Mouse (Mus musculus) cerebellum, adult 18-20 months (tissue): ENCODE results near the gene Dcxr.
"Not testable (repeated sequence)": the region's sequence is repeated elsewhere in the genome, so short reads cannot be mapped to it uniquely, and the experiment has no call there.

Experiments used
- DNase-seq, 2 experiments: peaks; one replicate each; pipeline ENCODE4 v3.0.0; 2021

Gene Dcxr

DNA sequence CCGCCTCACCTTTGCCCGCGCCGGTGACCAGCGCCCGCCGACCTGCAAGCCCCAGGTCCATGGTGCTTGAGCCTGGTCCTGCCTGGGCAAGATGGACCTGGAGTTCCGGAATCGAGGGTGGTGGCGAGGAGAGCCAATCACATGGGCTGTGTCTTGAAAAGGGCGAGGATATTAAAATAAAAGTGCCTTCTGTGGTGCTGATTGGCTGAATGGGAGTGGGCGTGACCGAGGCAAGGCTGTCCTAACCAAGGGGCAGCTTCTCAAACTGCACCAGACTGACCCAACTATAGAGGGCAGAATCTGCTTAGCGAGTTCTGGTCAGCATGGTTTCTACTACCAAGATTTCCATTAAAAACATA is at the start of gene Dcxr:
Gene Dcxr, minus strand, starts transcription at position 113 of the 359 bp plus-strand sequence.
- peak; percentile 79 to 91 for DNase-seq

DNA sequence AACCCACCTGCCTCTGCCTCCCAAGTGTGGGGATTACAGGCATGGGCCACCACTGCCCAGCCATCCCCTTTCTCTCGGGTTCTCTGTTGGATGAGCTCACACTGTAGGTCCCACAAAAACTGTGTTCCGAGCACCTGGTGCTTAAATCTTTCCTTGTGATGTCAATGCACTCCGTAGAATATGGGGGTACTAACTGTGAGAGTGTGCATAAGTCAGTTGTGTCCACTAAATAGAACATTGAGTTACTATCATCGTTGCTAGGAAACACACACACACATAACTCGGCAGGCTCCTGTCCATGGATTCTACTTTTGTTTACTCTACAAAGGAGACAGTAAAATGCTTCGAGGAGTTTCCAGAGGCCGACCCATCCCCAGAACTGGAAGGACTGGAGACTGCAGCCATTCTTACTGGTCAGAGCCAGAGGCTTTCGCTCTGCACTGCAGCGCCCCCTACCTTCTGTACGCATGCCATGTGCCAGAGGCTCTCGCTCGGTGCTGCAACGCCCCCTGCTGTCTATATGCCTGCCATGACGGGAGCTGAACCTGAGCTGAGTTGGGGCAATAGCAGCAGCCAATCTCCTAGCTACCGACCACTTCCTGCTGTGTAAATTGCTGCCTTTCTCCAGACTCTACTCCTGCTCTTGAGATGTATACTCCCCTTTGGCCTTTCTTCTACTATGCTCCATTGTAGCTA is 48.8 kb upstream of the Dcxr start:
- DNase-seq = peak; percentile 94 to 98

DNA sequence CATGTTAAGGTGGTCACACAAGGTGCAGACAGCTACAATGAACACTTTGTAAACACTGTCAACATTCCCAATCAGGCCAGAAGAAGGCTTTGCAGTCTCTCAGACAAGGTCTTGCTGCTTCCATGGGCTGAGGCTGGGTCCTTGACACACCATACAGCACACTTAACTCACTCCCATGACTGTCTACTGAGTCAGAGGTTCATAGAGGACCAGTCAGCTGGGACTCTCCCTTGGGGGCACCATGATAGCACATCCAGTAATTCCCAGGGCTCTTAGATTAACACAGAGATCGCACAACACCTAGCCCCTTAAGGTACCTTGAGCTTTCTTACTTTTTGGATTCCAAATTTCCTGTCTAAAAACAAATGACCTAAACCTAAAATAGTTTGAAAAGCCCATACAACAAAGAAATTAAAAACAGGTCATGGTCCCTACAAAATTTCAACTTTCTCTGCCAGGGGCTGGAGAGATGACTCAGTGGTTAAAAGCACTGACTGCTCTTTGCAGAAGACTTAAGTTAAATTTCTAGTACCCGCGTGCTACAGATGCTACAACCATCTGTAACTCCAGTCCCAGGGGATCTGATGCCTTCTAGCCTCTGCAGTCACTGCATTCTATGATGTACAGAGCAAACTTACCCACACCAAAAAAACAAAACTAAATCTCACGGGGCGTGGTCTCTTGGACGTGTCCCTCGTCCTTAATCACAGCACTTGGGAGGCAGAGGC is 46.5 kb upstream of the Dcxr start:
- DNase-seq = no peak

GRCm38 (mm10) chr11:120772749-120773148 is 45.7 kb upstream of the Dcxr start:
- DNase-seq = no peak

DNA sequence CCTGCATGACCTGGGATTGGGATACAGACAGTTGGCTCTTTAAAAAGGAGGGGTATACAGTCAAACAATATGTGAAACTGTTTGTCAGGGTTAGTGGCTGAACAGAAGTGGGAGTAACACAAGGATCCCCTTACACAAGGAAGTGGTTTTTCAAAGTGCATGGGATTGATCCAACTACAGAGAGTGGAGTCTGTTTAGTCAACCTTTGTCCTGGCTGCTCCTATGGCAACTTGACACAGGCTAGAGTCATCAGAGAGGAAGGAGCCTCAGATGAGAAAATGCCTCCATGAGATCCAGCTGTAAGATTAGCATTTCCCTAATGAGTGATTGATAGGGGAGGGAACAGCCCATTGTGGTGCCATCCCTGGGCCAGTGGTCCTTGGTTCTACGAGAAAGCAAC is 41.1 kb upstream of the Dcxr start:
- no peak for DNase-seq

DNA sequence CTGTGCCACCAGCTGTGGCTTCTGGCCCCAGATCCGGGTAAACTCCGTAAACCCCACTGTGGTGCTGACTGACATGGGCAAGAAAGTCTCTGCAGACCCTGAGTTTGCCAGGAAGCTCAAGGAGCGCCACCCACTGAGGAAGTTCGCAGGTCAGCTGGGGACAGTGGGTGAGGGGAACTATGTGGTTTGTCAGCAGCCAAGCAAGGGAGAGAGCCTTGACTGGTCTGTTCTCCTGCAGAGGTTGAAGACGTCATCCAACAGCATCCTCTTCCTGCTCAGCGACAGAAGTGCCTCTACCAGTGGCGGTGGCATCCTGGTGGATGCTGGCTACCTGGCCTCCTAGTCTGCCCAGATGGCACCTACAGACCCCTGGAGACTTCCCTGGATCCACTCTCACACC is 39.9 kb upstream of the Dcxr start:
- not testable (repeated sequence) for DNase-seq

DNA sequence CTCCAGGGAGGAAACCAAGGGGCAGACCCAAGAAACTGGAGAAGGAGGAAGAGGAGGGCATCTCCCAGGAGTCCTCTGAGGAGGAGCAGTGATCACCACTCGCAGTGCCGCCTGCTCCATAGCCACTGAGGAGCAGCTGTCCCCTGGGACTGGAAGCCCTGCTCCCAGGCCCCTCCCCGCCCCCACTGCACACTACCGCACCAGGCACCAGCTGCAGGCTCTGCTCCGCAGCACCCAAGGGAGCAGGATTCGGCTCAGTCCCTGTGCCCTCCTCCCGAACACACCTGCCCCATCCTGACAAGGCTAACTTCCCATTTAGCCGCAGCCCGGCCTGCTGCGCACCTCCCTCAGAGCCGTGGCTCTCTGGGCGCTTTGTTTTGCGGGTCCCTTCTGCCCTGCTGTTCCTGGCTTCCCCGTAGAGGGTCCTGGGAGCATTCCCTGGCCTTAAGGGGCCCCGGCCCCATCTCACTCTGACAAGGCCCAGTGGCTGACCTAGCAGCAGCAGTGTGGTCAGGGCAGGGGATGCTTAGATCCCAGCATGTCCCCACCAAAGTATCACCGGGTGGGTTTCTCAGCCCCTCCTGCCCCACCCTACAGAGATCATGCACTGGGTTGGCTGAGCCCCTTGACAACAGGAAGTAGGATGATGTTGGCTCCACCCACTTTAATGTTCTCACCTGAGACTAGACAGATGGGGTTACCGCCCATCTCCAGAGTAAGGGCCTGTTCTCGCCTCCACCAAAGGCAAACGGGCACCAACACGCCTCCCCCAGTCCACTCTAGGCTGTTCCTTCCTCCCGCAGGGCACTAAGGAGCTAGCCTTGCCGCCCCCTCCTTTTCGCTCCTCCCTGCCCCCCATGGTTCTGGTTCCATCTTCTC is 36.3 kb upstream of the Dcxr start:
- not testable (repeated sequence) for DNase-seq

GRCm38 (mm10) chr11:120762672-120763041 is 35.6 kb upstream of the Dcxr start, which contains the start of gene Hmga1b:
Gene Hmga1b, plus strand, starts transcription at chr11:120762794.
- not testable (repeated sequence) for DNase-seq

DNA sequence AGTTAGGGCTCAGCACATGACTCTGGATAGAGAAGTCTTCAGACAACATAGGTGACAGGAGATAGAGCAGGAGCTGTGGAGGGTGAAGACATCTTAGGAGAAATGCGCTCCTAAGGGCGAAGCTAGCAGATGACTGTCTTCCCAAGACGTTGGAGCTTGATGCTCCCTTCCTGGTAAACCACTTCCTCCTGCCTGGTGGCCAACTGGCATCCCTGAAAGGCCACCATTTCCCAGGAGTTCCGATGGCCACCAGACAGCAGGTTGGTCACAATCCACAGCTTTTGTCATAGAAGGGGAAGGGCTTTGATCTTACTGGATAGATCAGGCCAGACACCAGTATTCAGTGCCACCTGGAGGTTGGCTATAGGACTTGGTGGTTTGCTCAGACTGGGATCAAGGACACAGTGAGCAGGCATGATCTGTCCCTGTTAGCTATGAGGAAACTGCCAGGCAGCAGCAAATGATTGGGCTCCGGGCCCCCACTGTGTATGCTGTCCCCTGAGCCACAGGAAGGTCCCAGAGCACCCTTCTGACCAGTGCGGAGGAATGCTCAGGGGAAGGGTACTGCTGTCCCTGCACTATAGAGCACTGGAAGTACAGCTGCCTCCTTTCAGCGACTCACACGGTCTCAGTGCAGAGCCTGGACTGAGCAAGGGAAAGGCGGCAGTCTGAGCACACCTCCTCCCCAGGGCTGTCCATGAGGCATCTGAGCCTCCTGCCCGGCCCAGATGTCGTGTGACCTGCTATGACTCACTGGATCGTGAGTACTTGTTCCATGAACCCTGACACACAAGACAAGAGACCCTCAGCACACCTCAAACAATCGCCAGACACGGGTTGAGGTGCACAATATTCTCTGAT is 35.0 kb upstream of the Dcxr start:
- no peak for DNase-seq

DNA sequence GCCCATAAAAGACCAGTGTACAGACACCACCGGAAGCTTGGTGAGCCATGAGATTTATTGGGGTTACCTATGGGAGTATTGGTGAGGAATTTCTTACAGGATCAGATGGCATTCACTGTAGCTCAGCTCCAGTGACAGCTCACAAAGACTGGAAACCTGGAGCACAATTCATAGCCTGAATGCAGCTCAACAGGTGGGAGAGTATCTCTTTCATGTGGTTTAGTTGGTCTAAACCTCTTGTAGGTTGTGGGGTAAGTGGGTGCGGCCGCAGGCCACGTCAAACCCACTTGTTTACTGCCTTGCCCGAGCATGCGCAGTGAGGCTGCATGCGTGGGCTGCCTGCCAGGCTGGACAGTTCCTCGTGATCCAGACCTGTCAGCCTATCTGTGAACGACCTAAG is 33.2 kb upstream of the Dcxr start:
- no peak for DNase-seq

DNA sequence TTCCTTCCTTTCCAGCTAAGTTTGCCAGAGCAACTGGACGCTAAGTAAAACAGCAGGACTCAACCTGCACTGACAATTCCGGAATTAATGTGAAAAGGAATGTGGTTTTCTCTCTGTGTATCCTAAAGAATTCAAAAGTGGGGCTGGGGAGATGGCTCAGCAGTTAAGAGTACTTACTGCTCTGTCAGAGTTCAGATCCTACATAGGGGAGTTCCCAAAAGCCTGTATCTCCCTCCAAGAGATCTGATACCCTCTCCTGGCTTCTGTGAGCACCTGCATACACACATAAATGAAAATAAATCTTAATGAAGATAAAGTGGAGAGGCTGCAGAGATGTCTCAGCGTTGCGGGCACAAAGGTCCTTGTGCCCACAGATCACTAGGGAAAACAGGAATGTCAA is 24.5 kb upstream of the Dcxr start:
- no peak for DNase-seq

DNA sequence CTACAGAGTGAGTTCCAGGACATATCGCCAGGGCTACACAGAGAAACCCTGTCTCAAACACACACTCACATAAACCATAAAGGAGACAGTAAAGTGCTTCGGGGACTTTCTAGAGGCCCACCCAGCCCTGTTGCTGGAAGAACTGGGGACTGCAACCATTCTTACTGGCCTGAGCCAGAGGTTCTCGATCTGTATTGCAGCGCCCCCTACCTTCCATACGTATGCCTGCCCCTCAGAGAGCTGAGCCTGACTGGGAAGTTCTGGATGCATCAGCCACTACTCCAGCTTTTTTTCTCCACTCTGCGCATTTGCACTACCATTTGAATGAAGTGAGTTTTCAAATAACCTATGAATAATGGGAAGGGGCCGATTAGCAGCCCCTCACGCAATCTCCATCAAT is 22.3 kb upstream of the Dcxr start:
- peak in 1 of 2 experiments; percentile 19 for DNase-seq

- no peak for DNase-seq
Observed at GRCm38 (mm10) chr11:120747974-120748373, 20.9 kb upstream of the Dcxr start.

DNA sequence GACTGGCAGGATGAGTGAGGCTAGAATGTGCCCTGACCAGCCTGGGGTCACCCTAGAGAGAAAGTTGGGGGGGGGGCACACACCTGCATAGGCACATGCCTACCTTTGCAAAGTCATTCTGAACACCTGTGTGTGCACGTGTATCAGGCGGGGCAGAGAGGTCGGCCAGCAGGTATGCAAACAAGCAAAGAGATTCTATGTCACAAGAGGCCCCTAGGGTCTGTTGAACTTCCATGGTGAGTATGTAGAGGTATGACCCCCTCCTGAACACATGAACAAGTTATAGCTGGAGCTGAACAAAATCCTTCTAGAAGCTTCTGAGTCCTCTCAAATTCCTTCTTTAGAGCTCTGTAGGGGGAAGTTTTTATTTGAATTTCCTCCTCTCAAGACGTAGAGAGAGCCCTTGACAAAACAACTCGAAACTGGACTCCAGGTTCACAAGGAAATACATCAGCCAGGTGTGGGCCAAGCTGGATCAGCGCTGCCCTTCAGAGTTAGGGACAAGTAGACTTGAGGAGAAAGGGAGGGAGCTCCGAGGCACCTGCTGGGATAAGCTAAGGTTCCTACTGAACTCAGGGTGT is 17.1 kb upstream of the Dcxr start:
- no peak for DNase-seq

- no peak for DNase-seq
Observed at GRCm38 (mm10) chr11:120740981-120741380, 13.9 kb upstream of the Dcxr start.

DNA sequence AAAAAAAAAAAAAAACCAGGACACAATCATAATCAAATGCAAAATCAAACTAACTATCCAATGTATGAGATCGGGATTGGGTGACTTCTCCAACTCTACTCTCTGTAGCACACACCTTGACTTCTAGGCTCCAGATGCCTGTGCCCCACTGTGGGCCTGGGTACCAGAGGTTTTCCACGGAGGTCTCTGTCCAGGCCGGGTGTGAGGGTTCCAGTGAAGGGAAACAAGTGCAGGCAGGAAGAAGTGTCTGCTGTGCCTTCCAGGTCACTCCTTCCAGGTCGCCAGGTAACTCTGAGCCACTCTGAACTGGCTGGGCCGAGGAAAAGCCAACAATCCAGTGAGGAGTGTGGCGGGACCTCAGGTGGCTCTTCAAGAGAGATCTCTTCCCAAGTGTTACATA is 9.3 kb upstream of the Dcxr start:
- DNase-seq = no peak

DNA sequence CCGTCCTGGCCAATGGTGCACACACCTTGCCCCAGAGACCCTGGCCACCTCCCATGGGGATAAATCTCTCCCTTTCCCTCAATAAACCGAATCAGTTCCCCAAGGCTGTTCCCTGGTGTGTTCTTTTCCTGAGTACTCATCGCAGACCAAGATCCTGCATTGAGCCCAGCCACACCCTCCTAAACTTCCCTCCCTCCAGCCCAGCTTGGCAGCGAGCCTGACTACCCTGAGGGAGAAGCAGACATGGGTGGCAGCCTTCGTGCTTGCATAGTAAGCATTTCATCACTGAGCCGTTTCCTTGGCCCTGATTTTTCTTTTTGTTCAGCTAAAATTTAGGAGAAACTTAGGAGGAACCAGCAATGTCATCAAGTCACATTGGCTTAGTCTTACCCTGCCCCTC is 6.4 kb upstream of the Dcxr start:
- no peak for DNase-seq

GRCm38 (mm10) chr11:120731858-120732680 is 5.0 kb upstream of the Dcxr start, which contains the start of gene Cbr2:
Gene Cbr2, minus strand, starts transcription at chr11:120732114.
- DNase-seq = no peak

DNA sequence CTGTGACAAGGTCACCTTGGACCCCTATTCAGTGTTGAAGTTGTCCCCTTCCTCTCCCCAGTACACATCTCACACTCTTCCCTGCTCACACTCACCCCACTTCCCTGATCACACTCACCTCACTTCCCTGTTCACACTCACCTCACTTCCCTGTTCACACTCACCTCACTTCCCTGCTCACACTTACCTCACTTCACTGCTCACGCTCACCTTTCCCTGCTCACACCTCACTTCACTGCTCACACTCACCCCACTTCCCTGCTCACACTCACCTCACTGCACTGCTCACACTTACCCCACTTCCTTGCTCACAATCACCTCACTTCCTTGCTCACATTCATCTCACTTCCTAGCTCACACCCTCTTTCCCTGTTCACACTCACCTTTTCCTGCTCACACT is 4.3 kb upstream of the Dcxr start:
- no peak for DNase-seq

DNA sequence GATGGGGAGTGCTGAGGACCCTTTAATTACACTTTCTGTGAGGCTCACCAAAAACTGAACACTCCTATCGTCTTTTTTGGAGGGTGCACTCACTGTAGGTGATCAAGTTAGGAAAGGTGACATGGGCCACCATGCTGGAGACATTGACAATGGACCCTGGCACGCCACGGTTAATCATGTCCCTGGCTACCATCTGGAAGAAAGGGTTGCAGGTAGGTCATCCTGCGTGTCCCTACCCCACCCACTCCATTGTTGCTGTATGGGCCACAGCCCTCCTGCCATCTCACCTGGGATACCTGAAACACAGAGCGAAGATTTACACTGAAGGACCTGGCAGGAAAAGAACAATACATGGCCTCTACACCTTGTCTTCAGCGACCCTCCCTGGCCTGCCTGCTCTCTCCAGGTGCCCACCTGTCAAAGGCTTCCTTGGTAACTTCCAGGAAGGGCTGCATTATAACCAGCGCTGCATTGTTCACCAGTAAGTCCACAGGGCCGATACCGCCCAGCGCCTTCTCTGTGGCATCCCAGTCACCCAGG is 3.3 kb upstream of the Dcxr start:
- DNase-seq = no peak
